Mouse (Mus musculus) neural tube, embryonic 12.5 days (tissue): Measurements from ENCODE around the gene Scrg1. TPM values are rescaled to one million over a fixed set of nuclear protein-coding genes. Genes with fewer than 3 reads are reported as not detected.
A peak's percentile ranks its signal among the peaks of the same experiment; 100 is the strongest.
"Not testable (repeated sequence)": the region's sequence is repeated elsewhere in the genome, so short reads cannot be mapped to it uniquely, and the experiment has no call there.

Experiments used
- ATAC-seq: fragments of 200-750 bp; cut with Nextera tagmentation; 2 replicates; pipeline ENCODE4 v1.8.0; 2017; ENCODE audit warnings: low read depth, mild to moderate bottlenecking, moderate TSS enrichment, moderate library complexity; ENCODE audit not compliant: low FRiP score
- H3K27ac ChIP-seq: fragments of 300-500 bp; sonication (generic); 2 replicates; pipeline ENCODE4 v1.5.1; 2016
- H3K27me3 ChIP-seq: fragments of 300-500 bp; sonication (generic); replicated peaks from 2 replicates; pipeline ENCODE4 v1.6.1; 2016; ENCODE audit warnings: mild to moderate bottlenecking
- H3K36me3 ChIP-seq: fragments of 300-500 bp; sonication (generic); 2 replicates; pipeline ENCODE4 v1.6.1; 2016; ENCODE audit warnings: mild to moderate bottlenecking
- H3K4me1 ChIP-seq: fragments of 300-500 bp; sonication (generic); 2 replicates; pipeline ENCODE4 v1.6.1; 2016
- H3K4me2 ChIP-seq: fragments of 300-500 bp; sonication (generic); replicated peaks from 2 replicates; pipeline ENCODE4 v1.6.1; 2016; ENCODE audit warnings: mild to moderate bottlenecking
- H3K4me3 ChIP-seq: fragments of 300-500 bp; sonication (generic); 2 replicates; pipeline ENCODE4 v1.5.1; 2016
- H3K9ac ChIP-seq: fragments of 300-500 bp; sonication (generic); 2 replicates; pipeline ENCODE4 v1.6.1; 2016; ENCODE audit warnings: mild to moderate bottlenecking
- H3K9me3 ChIP-seq: fragments of 300-500 bp; sonication (generic); 2 replicates; pipeline ENCODE4 v1.6.1; 2016; ENCODE audit warnings: mild to moderate bottlenecking
- WGBS: fragments of 180-500 bp; shearing (Covaris S2); methylation state at CpG from one replicate; pipeline ENCODE4 v1.1.7; 2016; 5-methylcytosine and 5-hydroxymethylcytosine counted together
- polyA plus RNA-seq: library from polyadenylated mRNA; unstranded; fragments of >200 nt; fragmentation: Nextera tagmentation; extraction: Ambion mirVana; gene quantifications from 2 replicates; pipeline ENCODE4 v1.2.1, GENCODE M21; 2016

Scrg1 gene
- polyA plus RNA-seq, 1 experiment from 2014 or later: 2.0 TPM

- no peak for ATAC-seq
- peaks cover 6% of the 10 kb centered on the region for H3K4me1 ChIP-seq
- H3K36me3 ChIP-seq: no peaks in the 10 kb centered on the region
- no peak overlapping the region for H3K4me3 ChIP-seq
- H3K27me3 ChIP-seq: no peaks in the 10 kb centered on the region
- H3K9me3 ChIP-seq: no peaks in the 10 kb centered on the region
- H3K9ac ChIP-seq: no peak overlapping the region
- H3K27ac ChIP-seq: no peak overlapping the region
- H3K4me2 ChIP-seq: no peak overlapping the region
These were observed 34.2 kb downstream of the Scrg1 start for GRCm38 (mm10) chr8:57489896-57490295.

- H3K27me3 ChIP-seq: no peaks in the 10 kb centered on the region
- H3K36me3 ChIP-seq: no peaks in the 10 kb centered on the region
- H3K4me2 ChIP-seq: no peak overlapping the region
- ATAC-seq: no peak
- WGBS: 92% methylated on average over 4 of the region's 4 CpGs
- no peaks in the 10 kb centered on the region for H3K9me3 ChIP-seq
- H3K27ac ChIP-seq: no peak overlapping the region
- no peak overlapping the region for H3K4me3 ChIP-seq
- no peaks in the 10 kb centered on the region for H3K4me1 ChIP-seq
- no peak overlapping the region for H3K9ac ChIP-seq
These were observed 36.1 kb downstream of the Scrg1 start for GRCm38 (mm10) chr8:57491873-57492272.

- Histone ChIP-seq H3K4me3 (no peak overlapping the region), H3K9me3 (no peaks in the 10 kb centered on the region), H3K27me3 (no peaks in the 10 kb centered on the region), H3K4me2 (peak overlapping the region; percentile 33; the same call in 1 of the 2 replicates), H3K9ac (no peak overlapping the region), H3K27ac (no peak overlapping the region), H3K36me3 (no peaks in the 10 kb centered on the region), H3K4me1 (0 out of 2 replicates have a peak, but pooled peaks cover 3% of the 10 kb centered on the region)
- peak; percentile 31; the same call in 1 of the 2 replicates for ATAC-seq
- 40% methylated on average over 8 of the region's 8 CpGs for WGBS
These were observed 42.7 kb downstream of the Scrg1 start for GRCm38 (mm10) chr8:57498494-57498846.

GRCm38 (mm10) chr8:57498847-57499511, 43.3 kb downstream of the Scrg1 start:
- Histone ChIP-seq H3K27me3 (no peaks in the 10 kb centered on the region), H3K9ac (no peak overlapping the region), H3K9me3 (no peaks in the 10 kb centered on the region), H3K4me2 (peak overlapping the region; percentile 33; the same call in 1 of the 2 replicates), H3K4me3 (no peak overlapping the region), H3K4me1 (0 out of 2 replicates have a peak, but pooled peaks cover 3% of the 10 kb centered on the region), H3K27ac (no peak overlapping the region), H3K36me3 (no peaks in the 10 kb centered on the region)
- ATAC-seq: peak; percentile 66
- 52% methylated on average over 17 of the region's 17 CpGs for WGBS

- Histone ChIP-seq H3K27ac (no peak overlapping the region), H3K27me3 (no peaks in the 10 kb centered on the region), H3K9me3 (no peaks in the 10 kb centered on the region), H3K4me1 (0 out of 2 replicates have a peak, but pooled peaks cover 3% of the 10 kb centered on the region), H3K36me3 (no peaks in the 10 kb centered on the region), H3K4me2 (no peak overlapping the region), H3K9ac (no peak overlapping the region), H3K4me3 (no peak overlapping the region)
- 57% methylated on average over 5 of the region's 5 CpGs for WGBS
- peak; percentile 56 for ATAC-seq
These were observed 47.9 kb downstream of the Scrg1 start for GRCm38 (mm10) chr8:57503641-57504040.

- not testable (repeated sequence) for H3K4me1 ChIP-seq, H3K9ac ChIP-seq, H3K27ac ChIP-seq, H3K27me3 ChIP-seq, H3K4me2 ChIP-seq, H3K36me3 ChIP-seq, H3K4me3 ChIP-seq, ATAC-seq, H3K9me3 ChIP-seq
- 82% methylated on average over 1 of the region's 1 CpGs for WGBS
These were observed 49.8 kb downstream of the Scrg1 start for GRCm38 (mm10) chr8:57505500-57505899.

GRCm38 (mm10) chr8:57507556-57508063, 51.9 kb downstream of the Scrg1 start:
- Histone ChIP-seq H3K36me3 (no peaks in the 10 kb centered on the region), H3K27me3 (no peaks in the 10 kb centered on the region), H3K27ac (no peak overlapping the region), H3K9me3 (no peaks in the 10 kb centered on the region), H3K4me3 (no peak overlapping the region), H3K4me2 (no peak overlapping the region), H3K9ac (no peak overlapping the region), H3K4me1 (0 out of 2 replicates have a peak, but pooled peaks cover 2% of the 10 kb centered on the region)
- 87% methylated on average over 4 of the region's 4 CpGs for WGBS
- no peak for ATAC-seq

- H3K36me3 ChIP-seq: no peaks in the 10 kb centered on the region
- WGBS: 91% methylated on average over 4 of the region's 4 CpGs
- H3K4me3 ChIP-seq: no peak overlapping the region
- H3K9ac ChIP-seq: no peak overlapping the region
- no peaks in the 10 kb centered on the region for H3K9me3 ChIP-seq
- ATAC-seq: no peak
- no peaks in the 10 kb centered on the region for H3K27me3 ChIP-seq
- no peak overlapping the region for H3K27ac ChIP-seq
- H3K4me1 ChIP-seq: 0 out of 2 replicates have a peak, but pooled peaks cover 2% of the 10 kb centered on the region
- no peak overlapping the region for H3K4me2 ChIP-seq
These were observed 52.9 kb downstream of the Scrg1 start for GRCm38 (mm10) chr8:57508657-57509056.

GRCm38 (mm10) chr8:57510791-57511315, 55.1 kb downstream of the Scrg1 start:
- no peaks in the 10 kb centered on the region for H3K9me3 ChIP-seq
- peak overlapping the region; percentile 77 for H3K9ac ChIP-seq
- H3K36me3 ChIP-seq: no peaks in the 10 kb centered on the region
- ATAC-seq: no peak; the same call in 1 of the 2 replicates
- no peaks in the 10 kb centered on the region for H3K27me3 ChIP-seq
- peak overlapping the region; percentile 81 for H3K4me3 ChIP-seq
- 0 out of 2 replicates have a peak, but pooled peaks cover 2% of the 10 kb centered on the region for H3K4me1 ChIP-seq
- peak overlapping the region; percentile 96 for H3K4me2 ChIP-seq
- H3K27ac ChIP-seq: 0 out of 2 replicates have a peak overlapping the region, but pooled peaks have one; percentile 23
- 2% methylated on average over 31 of the region's 31 CpGs for WGBS

- peak; percentile 100 for ATAC-seq
- Histone ChIP-seq H3K4me2 (peak within 1 kb of the TSS; percentile 96), H3K27me3 (no peaks in the 10 kb centered on the region), H3K4me3 (peak within 1 kb of the TSS; percentile 81), H3K9me3 (no peaks in the 10 kb centered on the region), H3K27ac (peak within 1 kb of the TSS; percentile 99), H3K36me3 (no peaks in the 10 kb centered on the region), H3K9ac (peak within 1 kb of the TSS; percentile 96), H3K4me1 (0 out of 2 replicates have a peak, but pooled peaks cover 2% of the 10 kb centered on the region)
- WGBS: under 1% methylated on average over 63 of the region's 63 CpGs
These were observed 55.8 kb downstream of the Scrg1 start, which contains the start of gene Hmgb2 for GRCm38 (mm10) chr8:57511316-57512118. Gene Hmgb2, plus strand, starts transcription at chr8:57511907.

GRCm38 (mm10) chr8:57512141-57513056, 56.7 kb downstream of the Scrg1 start:
- Histone ChIP-seq H3K4me1 (0 out of 2 replicates have a peak, but pooled peaks cover 2% of the 10 kb centered on the region), H3K27ac (peak overlapping the region; percentile 99), H3K4me2 (peak overlapping the region; percentile 71), H3K4me3 (peak overlapping the region; percentile 81), H3K36me3 (no peaks in the 10 kb centered on the region), H3K9me3 (no peaks in the 10 kb centered on the region), H3K27me3 (no peaks in the 10 kb centered on the region), H3K9ac (peak overlapping the region; percentile 96)
- whole genome bisulfite sequencing: under 1% methylated on average over 76 of the region's 96 CpGs
- peak; percentile 60 for ATAC-seq
